Mouse (Mus musculus) gonadal fat pad, adult 2 months (tissue): ENCODE results near the gene Pgpep1. TPM values are rescaled to one million over a fixed set of nuclear protein-coding genes. Genes with fewer than 3 reads are reported as not detected.

Experiments used
- DNase-seq: peaks from one replicate; pipeline ENCODE4 v3.0.0-alpha.2; 2012; ENCODE audit warnings: low read depth
- polyA plus RNA-seq: library from polyadenylated mRNA; depleted of rRNA; stranded (reverse); fragments of >200 nt; gene quantifications from 2 replicates; pipeline ENCODE4 v1.2.3, GENCODE M21; 2012

The Pgpep1 gene
- polyA plus RNA-seq, 1 experiment, result 69.8 TPM

DNA sequence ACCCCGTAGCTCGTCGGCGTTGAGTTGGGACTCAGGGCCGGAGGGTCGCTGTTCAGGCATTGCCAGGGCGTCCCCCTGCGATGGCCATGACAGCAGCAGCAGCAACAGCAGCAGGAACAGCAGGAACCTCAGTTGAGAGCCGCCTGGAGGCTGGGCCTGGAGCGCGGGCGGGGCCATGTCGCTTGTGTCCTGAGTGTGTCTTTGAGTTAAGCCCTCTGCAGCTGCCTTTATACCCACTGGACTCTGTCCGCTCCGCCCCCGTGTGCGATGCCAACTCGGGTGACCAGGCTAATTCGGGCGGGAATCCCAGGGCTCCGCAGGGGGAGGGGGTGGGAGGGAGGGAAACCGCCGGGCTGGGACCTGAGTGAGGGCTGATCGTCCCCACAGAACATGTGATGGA, 28.8 kb downstream of the Pgpep1 start:
- no peak for DNase-seq

DNA sequence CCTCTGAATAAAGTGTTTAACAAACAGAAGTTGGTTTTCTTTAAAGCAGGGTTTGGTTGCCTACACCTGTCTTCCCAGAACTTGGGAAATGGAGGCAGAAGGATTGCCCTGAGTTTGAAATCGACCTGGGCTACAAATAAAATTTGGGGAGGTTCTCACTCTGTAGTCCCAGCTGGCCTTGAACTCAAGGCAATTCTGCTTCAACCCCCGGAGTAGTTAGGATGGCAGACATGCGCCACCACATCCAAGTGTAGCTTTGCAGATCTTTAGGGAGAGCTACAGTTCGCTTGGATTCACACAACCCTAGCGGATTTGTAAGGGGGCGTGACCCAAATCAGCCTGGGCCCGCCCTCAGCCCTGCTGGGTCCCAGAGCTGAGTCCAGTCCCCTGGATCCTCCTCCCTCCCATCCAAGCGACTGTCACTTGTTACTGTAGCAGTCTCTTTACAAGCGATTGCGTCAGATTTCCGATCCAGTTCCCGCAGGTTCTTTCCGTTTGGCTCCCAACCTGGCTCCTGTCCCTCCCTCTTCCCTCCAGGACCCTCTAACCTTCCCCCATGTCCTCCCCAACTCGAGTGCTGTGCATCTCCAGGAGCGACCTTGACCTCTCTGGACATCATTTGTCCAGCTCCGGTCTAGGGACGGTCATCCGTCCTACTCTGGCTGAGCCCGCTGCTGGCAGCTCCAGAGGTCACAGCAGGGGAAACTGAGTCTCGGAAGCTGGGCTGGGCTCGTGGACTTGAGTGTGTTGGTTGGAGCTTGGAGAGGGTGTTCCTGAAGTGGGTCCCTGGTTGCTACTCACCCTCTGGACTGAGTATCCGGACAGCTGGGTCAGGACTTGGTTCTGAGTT, 29.4 kb downstream of the Pgpep1 start:
- DNase-seq, result no peak

DNA sequence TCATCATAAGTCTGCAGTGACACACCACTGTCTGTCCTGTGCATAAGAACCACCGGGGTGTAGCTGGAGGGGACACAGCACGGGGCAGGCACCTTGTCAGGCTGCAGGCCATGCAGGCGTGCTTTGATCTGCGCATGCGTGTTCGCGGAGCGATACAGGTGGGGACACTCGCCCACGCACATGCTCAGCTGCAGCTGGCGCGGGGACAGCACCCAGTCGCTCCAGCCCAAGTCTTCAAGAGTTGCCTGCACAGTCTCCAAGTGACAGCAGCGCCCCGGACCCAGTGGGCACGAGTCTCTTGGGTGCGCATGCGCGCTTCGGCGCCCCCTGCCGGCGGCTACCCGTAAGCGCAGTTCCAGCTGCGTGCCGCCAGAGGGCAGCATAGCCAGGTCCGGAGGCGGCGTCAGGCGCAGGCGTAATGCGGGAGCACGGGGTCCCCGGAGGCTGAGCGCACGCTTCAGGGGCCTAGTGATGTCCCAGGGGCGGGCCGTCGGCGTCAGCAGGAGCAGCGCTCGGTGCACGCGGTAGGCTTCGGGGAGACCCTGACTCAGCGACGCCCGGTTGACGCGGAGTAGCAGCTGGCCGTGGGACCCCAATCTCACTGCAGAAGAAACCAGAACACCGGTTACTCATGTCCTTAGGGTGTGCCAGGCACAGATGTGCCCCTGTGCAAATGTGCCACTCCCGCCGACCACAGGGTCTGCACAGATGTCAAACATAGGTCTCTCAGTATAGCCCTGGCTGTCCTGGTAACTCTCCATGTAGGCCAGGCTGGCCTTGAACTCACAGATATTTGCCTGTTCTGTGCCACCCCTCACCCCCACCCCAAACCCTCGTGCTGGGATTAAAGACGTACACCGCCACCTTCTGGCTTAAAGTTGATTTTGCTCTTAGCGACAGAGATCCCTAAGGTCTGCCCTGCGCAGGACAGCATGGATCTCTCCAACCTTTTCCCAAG, 30.3 kb downstream of the Pgpep1 start:
- no peak for DNase-seq

DNA sequence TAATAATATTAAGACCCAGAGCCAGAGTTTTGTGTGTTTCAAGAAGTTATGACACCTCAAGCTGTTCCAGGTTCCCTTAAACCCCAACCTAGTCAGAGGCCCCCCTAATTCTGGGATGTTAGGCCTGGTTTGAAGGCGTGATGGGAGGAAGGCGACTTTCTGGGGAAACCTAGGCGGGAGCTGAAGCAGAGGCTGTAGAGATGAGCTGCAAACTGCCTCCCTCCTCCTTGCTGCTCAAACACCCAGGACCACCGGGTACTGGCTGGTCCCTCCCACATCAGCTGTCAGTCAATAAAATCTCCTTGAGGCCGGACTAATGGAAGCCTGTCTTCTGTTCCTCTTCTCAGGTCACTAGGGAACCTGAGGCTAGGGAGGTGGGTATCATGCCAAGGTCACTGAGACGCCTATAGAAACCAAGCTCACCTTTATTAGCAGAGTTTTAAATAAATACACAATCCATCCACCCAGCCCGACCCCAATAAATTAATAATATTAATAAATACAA, 31.1 kb downstream of the Pgpep1 start:
- DNase-seq, result no peak

DNA sequence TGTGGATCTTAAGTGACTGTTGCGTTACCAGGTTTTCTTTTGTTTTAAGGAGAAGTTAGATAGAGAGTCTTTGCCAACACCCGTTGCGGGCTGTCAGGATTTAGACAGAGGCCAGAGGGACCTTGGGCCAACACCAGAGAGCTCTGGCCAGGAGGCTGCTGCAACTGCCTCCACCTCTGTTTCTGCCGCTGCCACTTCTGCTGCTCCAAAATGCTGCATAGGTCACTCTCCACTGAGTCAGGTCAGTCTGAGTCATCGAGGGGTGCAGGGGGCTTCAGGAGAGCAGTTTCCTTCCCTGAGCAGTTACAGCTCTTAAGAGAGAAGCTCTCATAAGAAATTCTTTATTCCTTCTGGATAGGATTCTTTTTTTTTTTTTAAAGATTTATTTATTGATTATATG, 33.1 kb downstream of the Pgpep1 start:
- DNase-seq, result no peak

DNA sequence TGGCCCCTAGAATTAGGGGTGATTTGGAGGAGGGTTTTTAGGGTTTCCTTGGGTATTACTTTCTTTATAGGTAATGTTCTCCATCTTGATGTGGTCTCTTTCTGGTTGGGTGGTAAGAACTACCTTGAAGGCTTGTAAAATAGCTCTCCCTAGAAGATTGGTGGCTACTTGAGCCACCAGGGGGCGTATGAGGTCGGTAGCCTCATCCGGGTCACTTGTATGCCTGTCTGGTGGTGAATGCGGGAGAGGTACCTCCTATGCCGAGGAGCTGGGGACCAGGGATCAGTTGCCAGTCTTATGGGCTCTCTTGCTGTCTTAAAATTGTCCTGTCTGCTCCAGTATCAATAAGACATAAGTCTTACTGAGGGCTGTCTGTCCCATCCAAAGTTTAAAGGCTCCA, 35.1 kb downstream of the Pgpep1 start:
- no peak for DNase-seq

DNA sequence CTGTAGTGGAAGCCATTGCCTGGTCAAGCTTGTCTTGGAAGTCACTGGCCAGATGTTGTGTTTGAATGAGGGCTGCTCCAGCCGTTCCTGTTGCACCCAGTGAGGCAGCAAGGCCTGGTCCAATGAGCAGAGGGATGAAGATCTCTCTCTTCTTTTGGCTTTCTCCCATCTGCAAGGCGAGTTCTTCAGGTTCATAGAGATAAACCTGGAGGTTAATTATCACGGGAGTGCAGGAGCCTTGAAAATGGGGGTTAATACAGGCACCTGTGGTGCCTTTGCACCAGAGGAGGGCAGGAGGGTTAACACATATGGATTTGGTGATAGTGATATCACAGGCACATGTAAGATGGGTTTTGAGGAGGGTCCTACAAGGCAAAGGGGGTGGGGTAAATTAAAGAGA, 38.0 kb downstream of the Pgpep1 start:
- DNase-seq, result no peak

DNA sequence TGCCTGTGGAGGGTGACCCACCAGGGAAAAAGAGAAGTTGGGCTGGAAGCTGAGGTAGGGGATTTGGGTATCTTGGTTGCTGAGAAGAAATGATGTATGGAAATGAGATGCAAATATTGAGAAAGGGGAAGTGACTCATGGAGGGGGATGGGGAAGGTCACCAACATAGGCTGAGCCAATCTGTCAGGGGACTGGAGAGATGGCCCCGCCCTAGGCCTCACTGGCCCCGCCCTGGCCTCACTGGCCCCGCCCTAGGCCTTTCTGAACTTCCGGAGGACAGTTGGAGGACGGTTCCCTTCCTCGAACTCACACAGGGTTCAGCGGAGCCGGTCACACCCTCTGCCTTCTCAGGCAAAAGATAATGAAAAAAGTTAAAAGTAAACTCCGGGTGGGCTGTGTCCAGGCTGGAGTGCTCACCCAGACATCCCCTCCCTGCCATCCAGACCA, 41.3 kb downstream of the Pgpep1 start:
- DNase-seq, result no peak

DNA sequence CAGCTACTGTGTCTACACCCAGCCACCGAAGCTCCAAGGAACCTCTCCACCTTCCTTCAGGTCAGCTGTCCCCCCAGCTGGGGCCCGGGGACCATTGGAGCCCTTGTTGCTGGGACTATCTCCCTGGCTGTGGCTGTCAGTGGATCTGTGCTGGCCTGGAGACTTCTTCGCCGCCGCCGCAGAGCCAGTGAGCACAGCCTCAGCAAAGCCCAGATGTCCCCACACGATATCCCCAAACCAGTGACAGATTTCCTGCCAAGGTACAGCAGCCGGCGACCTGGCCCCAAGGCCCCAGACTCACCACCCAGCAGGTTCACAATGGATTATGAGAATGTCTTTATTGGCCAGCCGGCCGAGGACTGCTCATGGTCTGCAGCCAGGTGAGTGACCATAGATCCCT, 42.2 kb downstream of the Pgpep1 start:
- DNase-seq, result no peak

DNA sequence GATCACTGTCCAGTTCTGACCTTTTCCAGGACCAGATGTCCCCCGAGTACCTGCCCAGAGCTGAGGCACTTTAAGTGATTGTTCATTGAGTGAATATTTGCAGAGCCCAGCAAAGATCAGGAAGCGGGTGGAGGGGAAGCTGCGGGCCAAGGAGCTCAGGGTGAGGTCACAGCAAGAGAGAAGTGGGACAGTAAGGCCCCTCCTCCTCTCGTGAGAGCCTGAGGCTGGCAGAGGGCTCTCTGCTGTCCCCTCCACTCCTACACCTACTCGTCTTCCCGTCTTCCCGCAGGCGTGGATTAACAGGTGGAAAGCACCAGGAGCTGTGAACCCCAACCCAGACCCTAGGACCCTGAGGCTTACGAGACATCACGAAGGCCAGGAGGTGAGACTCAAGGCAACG, 43.5 kb downstream of the Pgpep1 start:
- no peak for DNase-seq

DNA sequence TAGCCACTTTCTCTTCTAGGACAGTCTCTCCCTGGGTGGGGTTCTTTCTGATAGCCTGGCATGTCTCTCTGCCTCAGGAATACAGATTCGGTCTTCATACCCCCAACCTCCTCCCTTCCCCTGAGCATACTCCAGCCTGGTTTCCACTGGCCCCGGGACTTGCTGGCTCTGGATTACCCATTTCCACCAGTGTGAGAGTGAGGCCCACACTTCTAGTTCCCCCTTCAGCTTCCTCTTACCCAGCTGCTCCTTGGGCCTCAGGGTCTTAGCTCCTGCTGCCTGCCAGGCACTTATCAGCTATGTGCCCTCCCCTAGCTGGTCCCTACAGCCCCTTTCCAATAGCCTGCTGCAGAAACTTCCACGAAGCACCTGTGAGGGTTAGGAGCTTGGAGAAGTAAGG, 44.3 kb downstream of the Pgpep1 start, which contains the start of gene Lrrc25:
Gene Lrrc25 (plus strand): TSS at position 262 of the 400 bp plus-strand sequence.
- no peak for DNase-seq

DNA sequence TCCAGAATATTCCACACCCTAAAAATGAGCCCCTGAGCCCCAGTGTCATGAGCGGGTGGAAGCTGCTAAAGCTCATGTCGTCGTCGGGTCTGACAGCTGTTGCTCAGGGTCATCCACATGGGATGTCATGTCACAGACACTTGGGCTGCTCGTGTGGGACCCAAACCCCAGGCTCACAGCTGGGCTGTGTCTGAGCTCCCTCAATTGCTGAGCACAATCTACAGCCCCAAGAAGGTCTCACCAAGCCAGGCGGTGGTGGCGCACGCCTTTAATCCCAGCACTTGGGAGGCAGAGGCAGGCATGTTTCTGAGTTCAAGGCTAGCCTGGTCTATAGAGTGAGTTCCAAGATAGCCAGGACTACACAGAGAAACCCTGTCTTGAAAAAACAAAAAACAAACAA, 44.9 kb downstream of the Pgpep1 start:
- no peak for DNase-seq

DNA sequence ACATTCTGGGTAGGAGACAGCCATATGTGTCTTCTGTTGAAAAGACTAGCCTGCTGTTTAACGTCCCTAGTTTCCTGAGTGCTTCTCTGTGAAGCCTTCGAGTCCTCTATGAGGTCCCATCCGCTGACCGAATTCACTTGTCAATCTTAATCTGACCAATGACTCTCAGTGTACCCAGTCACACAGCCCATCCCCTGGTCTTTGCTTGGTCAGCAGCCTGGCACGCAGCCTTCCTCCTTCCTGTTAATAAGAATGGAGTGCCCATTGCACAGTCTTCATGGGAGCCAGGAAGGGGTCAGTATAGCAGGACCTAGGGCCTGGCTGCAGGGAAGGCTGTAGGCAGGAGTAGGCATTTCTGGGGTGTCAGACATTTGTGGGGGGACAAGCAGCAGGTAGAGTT, 45.7 kb downstream of the Pgpep1 start:
- no peak for DNase-seq

DNA sequence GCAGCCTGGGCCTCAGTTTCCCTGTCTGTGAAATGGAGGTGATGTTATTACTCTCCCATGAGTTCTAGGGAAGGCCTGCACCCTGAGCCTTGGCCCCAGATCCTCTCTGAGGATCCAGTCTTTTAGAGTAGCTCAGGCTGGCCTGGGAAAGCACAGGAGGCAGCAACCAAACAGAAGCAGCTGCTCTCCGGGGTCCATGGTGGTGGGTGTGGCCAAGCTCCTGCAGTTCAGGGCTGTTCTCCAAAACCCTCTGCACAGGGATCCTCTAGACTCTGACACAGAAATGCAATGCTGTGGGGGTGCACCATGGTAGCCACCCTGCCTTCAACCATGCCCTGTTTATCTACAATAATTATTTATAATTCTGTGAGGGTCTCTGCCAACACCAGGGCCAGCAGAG, 46.4 kb downstream of the Pgpep1 start:
- no peak for DNase-seq

DNA sequence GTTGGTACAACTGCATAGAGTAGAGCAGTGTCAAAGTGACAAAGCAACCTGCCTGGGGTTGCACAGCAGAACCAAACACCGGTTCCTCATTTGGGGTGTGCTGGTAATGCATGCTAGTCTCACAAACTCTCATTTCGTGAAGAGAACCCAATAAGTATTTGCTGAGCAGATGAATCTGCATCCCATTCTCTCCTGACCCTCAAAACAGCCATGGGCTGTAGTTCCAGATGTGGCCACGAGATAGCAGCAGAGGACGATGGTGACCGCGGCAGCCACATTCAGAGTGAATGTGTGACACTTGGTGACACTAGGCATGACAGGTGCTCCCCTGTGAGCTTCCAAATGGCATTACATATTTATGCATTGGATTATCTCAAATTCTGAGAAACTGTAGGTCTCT, 48.3 kb downstream of the Pgpep1 start:
- DNase-seq, result no peak

DNA sequence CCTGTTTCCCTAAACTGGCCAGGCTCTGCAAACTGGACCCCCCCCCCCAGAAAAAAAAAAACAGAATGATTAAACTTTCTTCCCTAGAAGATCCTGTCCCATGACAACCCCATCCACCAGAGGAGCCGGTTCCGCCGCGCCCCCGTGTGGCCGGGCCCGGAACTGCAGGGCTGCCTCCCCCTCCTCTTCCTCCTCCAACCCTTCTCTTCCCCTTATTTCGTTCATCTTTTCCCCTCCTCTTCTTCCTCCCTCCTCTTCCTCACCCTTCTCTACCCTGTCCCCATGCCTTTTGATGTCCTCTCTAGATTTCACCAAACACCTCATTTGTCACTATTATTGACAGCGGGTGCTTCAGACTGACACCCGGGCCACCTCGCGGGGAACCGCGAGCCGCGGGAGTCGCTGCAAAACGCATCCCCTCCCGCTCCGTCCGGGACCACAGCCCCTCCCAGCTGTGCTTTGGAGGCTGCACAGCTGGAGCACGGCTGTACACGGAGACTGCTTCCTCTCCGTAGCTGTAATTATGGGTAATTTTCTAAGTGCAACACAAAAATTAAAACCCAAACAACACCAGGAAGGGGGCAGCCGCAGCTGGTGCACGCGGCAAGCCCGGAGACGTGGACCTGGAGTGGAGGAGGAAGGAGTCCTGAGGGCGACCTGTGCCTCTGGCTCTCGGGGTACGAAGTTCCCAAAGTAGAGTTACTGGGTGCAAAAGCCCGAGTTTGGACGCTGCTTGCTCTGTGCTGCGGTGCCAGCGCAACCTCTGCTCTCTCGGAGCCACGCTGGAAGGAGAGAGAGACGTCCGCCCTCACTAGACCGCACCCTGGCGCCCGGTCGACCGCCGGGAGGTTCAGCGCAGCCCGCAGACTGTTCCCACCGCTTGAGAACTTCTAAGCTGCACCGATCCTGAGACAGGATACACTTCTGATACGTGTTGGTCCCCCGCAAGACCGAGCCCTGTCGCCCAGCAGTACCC, 49.1 kb downstream of the Pgpep1 start:
- no peak for DNase-seq

DNA sequence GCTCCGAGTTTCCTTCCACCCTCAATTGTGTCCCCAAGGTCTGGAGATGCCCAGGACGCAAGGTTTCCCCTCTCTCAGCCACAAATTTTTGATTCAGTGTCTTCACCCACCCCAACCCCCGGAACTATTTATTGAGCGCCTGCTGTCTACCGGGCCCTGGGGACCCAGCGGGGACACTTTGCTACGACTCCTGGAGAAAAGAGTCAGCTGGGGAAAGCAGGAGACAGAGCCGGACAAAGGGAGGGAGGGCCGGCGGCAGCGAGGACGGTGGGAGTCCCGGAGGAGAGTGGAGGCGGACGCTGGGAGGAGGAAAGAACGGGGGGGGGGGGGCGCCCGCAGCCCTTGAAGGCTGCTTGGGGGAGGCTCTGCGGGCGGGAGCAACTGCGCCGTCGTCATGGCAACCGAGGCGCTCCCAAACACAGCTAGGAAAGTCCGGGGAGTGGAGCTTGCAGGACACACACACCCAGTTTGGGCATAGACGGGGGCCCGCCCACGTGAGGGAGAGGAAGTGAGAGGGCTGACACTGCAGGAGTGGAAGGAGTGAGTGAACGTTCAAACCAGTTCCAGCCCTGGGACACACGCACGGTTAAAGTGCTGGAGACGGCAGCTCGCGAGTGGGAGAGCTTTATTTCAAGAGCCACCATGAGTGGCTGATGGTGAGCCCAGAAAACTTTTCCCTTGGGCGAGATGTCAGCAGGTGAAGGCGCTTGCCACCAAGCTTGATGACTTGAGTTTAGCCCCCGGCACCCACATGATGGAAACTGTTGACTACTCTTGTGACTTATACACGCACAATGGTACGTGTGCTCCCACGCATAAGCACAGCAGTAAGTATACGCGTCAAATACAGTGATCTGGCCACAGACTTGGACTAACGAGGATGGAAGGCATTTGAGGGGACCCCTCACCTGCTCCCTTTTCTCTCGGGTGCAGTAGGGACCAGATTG, 50.1 kb downstream of the Pgpep1 start:
- no peak for DNase-seq

DNA sequence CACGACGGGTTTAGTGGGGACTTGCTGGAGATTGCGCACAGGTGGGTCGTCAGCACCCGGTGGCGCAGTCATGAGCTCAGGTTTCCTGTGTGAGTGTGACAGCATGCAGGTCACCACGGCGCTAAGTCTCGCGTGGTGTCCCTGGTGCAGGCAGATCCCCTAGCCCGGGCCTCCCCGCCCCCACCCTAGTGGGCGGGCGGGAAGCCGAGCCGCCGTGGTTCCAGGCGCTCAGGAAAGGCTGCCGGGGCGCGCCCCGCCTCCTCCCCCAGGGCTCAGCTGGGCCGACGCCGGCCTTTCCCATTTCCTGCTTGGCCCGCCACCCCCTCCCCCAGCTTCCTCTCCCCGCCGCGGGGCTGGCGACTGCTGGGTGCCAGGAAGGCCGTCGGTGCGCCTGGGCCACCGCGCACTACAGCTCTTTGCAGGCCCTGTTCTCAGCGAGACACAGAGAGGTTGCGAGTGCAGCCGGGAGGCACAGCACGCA, 50.8 kb downstream of the Pgpep1 start:
- DNase-seq, result no peak

DNA sequence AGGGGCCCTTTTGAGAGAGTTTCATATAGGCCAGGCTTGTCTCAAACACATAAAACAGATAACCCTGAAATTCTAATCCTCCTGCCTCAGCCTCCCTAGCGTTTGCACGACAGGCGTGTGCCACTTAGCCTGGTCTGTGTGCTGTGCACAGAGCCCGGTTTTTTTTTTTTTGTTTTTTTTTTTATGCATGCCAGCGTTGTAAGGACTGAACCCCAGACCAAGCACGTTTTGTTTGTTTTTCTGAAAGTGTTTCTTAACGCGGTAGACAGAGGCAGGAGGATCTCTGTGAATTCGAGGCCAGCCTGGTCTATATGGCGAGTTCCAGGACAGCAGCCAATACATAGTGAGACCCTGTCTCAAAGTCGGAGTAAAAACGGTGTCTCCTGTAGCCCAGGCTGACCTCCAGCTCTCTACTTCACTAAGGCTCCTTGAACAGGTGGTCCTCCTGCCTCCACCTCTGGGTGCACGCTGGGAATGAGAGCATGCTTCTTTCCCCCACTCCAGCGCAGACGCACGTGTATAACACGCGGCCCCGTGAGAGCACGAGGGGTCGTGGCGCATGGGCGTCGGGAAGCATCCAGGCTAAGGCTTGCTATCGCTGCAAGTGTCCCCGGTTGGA, 51.3 kb downstream of the Pgpep1 start, which contains the start of gene Ssbp4:
Gene Ssbp4 (minus strand): TSS at position 124 of the 619 bp plus-strand sequence.
- DNase-seq, result no peak
